Mouse (Mus musculus): ENCODE measurements at regions not wholly inside any gene's neighbourhood (a gene's known extent, or its start where the extent isn't known, plus 50 kb on each side); places are given as distances from the start of the nearest gene placed in this dataset.

DNA sequence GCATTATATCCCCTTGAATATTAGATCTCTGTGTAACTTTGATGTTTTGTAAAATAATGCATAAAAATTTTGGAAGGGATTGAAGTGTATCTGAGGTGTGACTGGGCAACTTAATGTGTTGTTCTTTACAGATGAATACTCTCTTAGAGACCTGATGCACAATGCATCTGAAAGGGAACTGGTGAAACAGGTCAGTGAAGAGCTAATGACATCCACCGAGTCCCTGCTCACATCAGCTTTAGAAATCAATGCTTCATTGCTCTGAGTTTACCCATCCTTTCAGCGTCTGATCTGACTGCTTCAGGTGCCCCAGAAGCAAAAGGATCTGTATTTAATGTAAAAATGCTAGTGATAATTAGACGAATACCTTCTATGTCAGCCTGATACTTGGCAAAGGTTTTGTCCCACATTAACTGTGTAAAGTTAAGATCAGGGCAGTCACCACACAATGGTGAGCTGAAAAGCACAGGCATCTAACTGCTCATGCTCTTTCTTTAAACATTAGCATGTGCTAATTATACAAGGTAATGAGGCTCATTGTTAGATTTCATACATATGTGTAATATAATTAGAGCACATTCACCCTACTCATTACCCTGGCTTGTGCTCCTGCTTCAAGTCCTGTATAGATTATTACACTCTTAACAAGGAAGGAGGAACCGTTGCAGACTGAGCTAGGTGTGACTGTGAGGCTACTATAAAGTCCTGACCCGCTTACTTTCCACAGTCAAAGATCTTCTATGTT, 204.6 kb upstream of the Tlr4 start:
- no peak for DNase-seq

DNA sequence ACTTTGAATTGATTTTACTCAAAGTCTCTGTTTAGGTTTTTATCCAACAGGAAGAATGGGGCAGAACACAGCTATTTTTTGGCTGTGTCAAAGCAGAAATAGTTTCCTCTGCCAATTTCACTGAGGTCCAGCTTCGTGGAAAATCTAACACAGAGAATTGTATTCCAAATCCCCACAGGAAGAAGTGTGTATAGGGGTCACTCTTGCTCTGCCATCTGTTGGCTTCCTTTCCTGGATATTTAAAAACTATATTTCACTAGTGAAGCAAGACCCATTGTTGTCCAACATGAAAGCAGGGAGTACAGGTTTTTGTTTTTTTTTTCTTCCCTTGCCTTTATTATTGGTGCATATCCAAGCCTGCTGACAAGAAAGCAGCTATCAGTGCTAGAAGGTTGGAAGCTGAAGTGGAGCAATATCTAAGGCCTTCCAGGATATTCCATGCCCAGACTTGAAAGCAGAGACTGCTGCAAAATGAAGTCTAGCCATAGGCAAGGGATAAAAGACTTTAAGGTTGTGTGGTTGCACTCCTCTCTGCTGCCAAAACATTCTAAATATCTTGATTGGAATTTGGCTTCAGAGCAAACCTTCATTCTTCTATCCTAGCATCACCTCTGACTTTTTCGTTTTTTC, 208.5 kb upstream of the Tlr4 start:
- no peak for DNase-seq

DNA sequence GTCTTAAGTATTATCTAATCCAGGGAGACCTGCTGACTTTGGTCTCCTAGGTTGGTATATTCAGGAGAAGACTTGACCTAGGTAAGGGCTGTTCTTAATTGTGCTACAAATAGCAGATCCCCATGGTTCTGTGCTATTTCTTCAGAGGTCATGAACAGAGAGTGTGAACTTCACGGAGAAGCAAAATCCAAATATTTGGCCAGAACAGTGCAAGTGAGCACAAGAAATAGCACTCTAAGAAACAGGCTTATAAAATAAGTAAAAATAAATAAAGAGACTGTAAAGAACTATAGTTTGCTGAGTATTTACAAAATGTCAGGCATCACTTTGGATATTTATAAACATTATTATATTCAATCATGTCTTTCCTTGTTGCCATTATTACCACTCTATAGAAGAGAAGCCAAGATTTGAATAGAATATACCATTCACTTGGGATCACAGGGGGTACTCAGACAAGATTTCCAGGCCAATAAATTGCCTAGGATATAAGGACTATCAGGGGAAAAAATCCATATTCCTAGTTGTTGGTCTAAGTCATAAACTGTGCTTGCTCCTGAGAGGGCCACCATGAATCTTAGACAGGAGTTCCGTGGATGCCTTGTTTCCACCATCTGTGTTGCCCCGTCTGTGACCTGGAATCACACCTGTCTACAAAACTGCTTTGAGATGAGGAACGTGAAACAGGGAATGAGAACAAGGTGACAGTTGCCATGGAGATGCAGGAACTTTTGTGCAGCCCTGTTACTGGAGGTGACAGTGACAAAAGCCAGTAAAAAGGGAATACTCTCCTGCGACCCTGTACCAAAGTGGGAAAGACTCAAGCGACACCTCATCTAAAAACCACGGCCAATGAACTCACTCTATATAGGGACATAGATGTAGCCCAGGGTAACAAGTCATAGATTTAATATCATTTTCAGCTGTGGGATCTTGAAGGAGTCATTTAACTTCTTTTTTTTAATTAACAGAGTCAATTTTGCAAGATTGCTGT, 209.3 kb upstream of the Tlr4 start:
- DNase-seq = no peak

DNA sequence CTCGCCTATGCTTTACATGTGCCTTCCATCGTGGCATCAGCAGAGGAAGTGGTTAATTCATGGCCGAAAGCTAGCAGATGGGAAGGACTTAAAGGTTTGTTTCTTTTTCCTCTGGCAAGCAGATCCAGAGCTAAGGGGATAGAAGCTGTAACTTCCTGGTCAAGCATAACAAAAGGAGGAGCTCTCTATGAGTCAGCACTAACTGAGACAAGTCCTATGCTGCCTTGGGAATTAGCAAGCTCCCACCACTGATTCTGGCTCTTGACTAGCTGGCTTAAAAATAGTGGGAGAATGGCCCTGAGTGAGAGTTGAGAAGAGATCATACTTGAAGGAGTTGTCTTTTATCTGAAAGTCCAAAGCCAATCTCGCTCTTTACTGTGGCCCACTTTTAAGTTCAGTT, 210.3 kb upstream of the Tlr4 start:
- DNase-seq = no peak

DNA sequence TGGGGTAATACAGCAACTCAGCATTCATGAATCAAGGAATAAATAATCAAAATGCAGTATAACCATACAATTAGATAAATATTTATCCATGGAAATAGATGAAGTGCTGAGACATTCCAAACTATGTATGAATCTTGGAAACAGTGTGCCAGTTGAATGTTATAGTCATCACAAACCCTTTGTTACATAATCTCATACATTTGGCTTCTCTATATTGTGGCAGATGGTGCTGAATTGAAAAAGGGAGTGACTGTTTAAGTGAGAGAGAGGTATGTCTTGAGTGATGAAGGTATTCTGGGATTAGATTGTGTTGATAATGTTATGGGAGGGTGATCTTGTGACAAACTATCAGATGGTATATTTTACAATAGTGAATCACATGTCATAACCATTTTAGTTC, 200.4 kb upstream of the Astn2 start:
- DNase-seq = no peak

DNA sequence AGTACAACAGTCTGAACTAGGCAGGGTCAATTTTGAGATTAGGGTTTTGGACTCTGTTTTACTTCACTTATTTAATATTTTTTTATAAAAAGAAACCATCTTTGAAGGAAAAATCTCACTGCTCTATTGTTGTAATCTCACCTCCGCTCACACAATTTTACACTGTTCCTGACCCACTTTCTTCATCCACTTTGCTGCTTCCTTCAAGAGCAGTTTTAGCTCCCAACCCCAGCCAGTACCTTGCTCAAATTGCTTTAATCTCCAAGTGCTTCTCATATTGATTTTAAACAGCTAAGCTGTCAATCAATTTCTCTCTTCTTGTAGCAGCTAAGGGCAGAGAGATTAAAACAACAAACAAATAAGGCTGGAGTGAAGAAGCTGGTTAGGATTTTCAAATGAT, 194.3 kb upstream of the Astn2 start:
- DNase-seq = no peak

DNA sequence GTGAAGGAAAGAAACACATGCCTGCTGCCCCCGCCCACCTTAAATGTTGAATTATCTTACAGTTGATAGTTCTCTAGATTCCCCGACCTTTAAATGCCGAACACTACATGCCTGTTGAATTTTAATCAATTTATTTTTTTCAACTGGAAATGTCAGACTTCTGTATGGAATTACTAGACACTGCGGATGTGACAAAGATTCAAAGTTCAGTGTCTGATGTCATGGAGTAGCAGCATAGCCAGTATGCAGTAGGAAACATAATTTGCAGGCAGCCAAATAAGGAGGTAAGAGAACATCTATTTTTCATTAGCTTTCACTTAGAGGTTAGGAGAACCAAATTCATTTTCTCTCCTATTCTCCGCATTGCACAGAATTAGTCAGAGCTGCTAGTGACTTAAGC, 182.2 kb upstream of the Astn2 start:
- DNase-seq = no peak

DNA sequence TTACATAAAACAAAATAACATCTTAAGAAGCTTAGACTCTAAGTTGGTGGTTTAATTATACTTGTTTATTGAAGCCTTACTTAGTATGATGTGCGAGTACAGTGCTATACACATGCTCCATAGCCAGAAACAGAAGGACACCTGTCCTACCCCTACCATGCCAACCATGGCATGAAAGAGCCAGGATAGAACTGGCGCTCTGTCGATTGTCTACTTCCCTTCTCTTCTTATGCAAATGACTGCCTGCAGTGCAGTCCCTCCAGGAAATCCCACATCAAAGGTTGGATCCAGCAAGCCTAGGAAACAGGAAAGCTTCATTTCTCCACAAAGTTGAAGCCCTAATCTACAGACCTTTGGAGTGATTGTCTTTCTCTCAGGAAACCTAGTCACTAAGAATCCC, 181.8 kb upstream of the Astn2 start:
- DNase-seq = no peak

DNA sequence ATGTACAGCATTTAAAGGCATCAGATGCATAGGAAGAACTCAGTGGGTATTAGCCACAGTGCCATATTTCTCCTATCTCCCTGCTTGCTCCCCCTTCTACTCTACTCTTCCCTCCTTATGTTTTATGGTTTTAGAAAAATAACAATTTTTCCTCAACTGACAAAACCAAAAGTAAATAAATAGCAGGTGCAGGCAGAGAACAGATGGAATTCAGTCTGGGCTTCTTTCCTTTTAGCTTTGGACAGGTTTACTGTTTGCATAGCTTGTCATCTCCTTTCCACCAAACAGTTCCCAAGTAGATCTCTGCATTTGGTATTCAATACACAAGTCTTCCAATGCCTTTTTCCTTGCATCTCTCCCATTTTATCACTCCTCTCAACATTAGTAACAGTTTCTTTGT, 152.5 kb upstream of the Astn2 start:
- DNase-seq = no peak

DNA sequence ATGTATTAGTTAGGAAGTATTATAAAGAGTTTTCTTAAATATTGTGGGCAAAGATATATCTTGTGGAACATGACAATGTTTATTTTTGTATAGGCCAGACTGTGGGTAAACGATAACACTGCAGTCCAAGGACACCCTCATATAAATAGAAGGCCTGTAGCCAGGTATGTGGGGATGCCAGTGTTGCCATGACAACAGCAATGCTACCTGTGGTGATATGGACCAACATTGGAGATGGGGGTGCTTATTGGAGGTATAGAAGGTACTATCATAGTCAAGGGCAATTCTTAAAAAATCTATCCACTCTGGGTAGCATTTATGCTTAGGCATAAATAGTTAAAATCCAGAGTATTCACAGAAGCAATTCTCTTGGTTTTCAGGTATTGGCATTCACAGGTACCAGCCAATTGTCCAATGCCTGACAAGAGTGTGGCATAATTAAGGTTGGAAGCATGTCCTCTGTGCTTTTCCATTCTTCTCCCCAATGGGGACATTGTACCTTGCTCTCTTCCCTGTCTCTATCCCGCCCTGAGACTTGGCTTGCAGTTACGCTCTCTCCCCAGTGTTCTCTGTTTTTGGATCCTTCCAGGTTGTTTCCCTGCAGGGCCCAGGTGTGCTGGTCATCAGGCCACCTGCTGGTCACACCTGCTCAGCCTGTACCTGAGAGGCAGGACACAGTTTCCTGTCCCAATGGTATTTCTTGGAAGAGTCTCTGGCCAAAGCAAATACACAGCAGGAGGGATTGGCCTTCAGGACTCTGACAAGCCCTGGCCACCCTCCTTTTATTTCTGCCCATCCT, 146.1 kb upstream of the Astn2 start:
- no peak for DNase-seq

DNA sequence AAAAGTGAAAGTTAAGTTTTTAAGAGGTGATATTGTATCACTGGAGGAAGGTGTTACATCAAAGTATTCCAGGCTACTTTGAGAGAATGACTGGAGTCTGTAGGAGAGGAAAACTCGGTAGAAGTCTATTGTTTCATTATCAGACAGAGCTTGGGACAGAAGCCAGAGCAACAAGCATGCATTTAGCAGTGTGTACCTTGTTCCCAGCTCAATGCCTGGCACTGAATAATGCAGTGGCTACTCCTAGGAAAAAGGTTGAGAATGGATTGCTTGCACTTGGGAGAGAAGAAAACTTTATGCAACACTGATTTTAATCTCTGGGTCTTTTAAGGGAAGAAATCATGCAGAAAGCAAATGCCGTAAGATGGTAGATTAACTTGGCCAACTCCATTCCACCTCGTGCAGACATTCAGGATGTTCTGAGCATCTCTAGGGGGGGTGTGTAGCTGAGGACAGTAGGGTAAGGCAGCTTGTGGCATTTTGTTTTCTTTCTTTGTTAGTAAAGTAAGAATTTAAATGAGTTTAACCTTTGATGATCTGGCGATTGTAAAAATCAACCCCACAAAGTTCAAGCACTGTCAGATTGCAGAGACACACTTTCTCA, 138.5 kb upstream of the Astn2 start:
- peak; percentile 7 for DNase-seq

DNA sequence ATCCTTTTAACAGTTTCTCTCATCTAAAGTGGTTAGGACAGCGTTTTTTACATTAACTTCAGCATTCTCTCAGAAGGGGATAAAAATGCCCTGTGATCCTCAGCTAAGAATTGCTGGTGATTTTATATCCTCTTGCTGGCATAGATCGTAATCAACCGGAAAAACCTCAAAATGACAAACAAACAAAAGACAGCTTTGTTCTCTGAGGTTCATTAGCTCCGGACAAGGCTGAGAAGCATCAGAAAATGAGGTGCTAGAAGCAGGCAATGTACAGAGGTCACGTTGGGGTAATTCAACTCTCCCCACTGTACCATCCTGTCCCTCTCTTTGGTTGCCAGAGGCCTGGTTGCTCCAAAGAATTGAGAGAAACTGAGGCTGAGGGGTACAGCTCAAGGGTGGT, 120.0 kb upstream of the Astn2 start:
- peak; percentile 83 for DNase-seq

DNA sequence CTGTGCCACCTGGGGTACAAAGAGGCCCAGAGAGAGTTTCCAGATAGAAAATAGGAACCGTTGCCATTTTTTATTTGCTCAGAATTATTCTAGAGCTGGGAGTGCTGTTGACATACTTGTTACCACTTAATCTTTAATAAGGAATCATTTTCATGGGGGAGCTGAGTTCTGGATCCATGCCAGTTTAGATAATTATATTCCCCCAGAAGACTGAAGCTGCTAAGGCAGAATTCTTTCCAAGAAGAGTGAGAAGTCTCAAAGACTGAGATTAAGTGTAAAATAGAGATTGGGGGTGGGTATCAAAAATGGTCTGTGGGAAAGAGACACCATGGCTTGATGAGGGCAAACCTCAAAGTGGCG, 119.5 kb upstream of the Astn2 start:
- no peak for DNase-seq

DNA sequence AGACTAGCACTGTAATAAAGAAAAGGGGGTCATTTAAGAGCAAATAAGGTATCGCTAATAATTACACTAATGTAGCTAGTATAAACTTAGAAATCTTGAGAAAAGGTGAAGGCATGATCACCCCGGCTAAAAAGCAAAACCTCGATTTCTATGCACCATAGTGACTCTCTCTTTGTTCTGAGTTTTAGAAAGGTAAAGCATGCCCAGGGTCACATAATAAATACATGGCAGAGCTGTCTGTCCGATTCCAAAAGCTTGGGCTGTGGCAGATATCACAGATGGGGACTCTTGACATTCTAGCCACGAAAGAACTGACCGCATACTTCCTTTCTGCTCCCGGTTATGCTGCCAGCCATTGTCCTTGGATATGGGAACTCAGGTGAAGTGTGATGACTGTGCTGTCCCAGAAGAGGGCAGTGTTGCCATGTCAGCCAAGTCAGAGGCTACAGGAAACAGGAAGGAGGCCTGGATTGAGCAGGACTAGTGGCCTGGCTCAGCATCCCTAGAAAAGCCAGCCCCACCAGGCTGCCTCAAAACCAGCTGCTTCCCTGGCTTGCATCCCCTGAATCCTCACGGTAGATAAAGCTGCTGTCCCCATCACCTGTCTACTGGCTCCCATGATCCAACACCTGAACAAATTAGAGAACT, 119.0 kb upstream of the Astn2 start:
- DNase-seq = peak; percentile 79

DNA sequence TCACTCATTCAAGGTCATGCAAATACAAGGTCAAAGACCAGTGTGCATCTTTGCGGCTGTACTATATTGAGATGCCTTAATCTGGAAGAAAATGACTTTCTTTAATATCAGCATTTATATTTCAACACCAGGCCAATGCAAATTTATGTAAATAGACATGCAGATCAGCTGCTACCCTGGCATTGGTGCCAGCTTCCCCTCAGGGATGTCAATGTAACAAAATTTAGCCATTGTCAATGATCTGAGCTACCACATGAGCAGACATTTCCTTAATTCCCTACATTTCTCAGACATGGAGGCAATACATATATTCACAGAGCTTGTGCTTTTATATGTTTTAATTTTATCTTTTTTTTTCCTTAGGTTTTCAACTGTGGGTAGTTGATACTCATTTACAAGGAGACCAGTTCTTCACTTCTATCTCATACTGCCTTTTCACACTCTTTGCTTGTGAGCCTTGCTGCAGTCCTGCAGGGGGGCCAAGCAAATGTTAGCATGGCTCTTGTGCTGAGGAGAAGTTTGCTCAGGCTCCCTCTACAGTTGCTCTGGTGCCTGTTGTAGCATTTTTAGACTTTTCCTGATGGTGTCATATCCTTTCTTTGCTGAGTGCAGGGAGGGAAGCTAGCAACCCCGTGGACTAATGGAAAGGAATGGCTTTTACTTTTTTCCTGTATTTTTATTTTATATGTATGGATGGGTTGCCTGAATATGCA, 117.8 kb upstream of the Astn2 start:
- DNase-seq = no peak

DNA sequence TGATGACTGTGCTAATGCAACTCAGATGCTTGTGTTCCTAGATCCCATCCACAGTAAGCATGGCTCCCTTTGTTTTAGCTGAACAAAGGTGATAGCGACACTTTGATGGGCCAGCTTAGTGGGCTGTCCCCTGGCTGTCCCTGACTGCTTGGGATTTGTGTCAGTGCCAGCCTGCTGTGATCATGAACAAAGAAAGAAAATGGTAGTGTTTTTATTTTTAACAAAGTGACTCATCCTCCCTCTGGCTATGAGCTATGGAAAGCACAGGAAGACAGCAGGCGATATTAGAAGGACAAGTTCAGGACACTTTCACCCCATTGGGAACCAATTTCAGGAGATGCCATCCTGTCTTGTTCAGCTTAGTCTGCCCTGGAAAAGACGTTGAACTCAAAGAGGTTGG, 116.4 kb upstream of the Astn2 start:
- DNase-seq = no peak

DNA sequence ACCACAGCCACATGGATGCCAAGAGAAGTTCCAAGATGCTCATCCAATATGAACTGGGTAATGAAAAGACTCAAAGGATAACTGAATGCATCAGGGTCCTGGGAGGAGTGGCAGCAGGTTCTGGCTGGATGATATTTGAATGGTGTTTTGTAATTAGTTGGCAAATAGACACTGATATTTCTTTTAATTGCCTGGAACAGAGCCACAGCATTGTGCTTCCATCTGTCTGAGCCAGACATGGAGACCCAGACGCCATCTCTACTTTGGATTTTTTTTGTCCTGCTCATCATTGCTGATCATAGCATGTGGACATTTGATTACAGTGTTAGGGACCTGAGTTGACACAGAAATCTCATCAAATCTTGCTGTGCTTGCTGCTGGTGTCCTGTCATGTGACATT, 111.4 kb upstream of the Astn2 start:
- DNase-seq = no peak

DNA sequence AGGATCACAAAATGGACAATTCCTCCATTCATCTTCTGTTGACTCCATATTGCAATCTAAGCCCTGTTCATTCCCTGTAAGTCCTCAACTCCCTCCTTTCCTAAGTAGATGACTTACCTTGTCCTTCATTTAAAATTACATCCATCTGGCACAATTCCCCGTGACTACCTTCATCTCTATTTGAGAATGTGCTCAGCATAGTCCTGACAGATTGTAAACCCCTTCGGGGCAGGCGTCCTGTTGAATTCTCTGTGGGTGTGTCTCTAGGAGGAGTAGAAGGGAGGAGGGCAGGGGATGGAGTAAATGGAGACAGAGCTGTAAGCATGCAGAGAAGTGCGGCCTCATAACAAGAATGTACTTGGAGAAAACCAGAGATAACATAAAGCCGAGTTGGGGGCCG, 79.1 kb upstream of the Astn2 start:
- DNase-seq = no peak

DNA sequence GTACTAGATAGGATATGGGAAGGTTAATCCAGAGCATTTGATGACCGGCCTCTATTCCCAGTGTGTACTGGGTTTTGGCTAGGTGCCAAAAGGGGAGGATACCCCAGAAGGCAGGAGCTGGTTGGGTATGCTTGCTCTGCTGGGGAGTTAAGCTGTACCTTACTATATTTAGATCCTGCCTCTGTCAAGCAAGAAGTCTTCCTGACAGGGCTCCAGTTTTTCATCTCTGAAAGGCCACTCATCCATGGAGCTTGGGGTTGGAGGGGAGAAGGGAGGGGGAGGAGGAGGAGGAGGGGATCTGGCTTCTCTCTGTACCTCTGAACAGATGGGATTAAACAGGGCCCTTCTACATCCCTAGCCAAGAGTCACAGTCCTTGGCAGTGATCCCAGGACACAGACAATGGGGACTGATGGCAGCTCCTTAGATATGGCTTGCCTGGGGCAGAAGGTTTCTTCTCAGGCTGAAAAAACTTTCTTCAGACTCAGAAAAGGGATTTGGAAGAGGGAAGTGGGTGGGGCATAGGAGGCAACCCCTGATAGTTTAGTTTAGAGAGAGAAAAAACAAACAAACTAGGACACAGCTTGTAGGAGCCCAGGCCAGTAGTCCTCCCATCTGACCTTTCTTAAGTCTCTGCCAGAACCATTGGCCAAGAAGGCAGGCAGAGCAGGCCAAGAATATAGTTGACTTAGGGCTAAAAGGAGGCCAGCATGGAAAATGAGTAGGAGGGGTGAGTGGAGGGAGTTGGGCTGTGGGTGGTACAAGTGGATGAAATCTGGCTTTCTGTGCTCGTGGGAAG, 78.3 kb upstream of the Astn2 start:
- peak; percentile 63 for DNase-seq

DNA sequence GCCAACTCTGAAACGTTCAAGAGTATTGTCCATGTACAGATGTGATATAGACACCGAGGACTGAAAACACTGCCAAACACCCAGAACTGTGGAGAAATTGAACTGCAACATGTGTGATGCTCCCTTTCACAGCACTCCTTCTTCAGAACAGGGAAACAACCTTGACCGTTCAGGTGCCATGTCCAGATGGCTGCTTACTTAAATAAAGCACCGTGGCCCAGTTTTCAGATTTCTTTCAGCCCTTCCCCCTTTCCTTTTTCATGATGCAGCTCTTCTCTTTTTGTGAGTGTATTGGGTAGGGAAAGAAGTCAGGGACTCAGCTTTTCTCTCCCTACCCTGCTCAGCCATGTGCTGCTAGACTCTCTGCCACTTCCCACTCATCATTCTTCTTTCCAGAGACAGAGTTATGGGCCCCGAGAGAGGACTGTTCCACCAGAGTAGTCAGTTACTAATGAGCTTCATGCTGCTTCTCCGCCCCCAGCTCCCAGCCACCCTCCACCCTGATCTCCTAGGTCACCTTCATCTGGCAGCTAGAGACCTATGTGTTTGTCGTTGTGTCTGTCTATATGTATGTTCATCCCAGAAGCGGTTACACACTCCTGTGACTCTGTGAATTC, 74.3 kb upstream of the Astn2 start:
- no peak for DNase-seq

All from retina, postnatal 1 day (tissue).